Mouse (Mus musculus) liver, embryonic 14.5 days (tissue): ENCODE data around the gene Pde4d.

Source experiments
- CTCF ChIP-seq: IDR thresholded peaks from 2 replicates; pipeline ENCODE4 v1.5.1; 2016; ENCODE audit warnings: antibody characterized with exemption, low read depth, control low read depth
- EP300 ChIP-seq: IDR thresholded peaks from 2 replicates; pipeline ENCODE4 v1.6.1; 2016; ENCODE audit warnings: antibody characterized with exemption, low read depth

- TF ChIP-seq CTCF (no peak), EP300 (no peak)
Measured at GRCm38 (mm10) chr13:109891910-109892265, 1442.1 kb downstream of the Pde4d start.
